Mouse (Mus musculus) cerebellum, adult 11-12 months (tissue): ENCODE measurements around the gene Ift57.
A peak's percentile ranks its signal among the peaks of the same experiment; 100 is the strongest.

Experiments used
- DNase-seq: peaks from one replicate; pipeline ENCODE4 v3.0.0; 2022

The Ift57 gene

GRCm38 (mm10) chr16:49760517-49761203, 61.6 kb downstream of the Ift57 start:
- no peak for DNase-seq

DNA sequence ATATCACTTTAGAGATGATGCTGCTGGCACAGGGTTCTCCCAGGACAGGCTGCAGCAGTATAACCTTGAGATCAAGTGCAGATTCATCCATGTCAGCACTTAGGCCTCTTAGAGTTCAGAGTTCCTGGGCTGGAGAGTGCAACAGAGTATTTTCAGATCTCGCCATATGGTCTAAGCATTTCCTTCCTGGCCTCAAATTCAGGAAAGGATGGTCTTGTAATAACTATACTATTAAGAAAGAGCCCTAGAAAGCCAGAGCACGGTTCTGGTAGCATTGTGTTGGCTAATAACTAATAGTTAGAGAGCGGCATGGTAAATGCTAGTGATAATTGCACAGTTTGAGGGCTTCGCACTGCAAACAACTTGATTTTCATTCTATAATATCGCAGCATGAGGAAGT, 62.9 kb downstream of the Ift57 start:
- no peak for DNase-seq

- no peak for DNase-seq
Measured at GRCm38 (mm10) chr16:49766326-49766725, 67.3 kb downstream of the Ift57 start.

- no peak for DNase-seq
Measured at GRCm38 (mm10) chr16:49768491-49769031, 69.5 kb downstream of the Ift57 start.

GRCm38 (mm10) chr16:49769831-49770261, 70.8 kb downstream of the Ift57 start:
- DNase-seq: no peak

DNA sequence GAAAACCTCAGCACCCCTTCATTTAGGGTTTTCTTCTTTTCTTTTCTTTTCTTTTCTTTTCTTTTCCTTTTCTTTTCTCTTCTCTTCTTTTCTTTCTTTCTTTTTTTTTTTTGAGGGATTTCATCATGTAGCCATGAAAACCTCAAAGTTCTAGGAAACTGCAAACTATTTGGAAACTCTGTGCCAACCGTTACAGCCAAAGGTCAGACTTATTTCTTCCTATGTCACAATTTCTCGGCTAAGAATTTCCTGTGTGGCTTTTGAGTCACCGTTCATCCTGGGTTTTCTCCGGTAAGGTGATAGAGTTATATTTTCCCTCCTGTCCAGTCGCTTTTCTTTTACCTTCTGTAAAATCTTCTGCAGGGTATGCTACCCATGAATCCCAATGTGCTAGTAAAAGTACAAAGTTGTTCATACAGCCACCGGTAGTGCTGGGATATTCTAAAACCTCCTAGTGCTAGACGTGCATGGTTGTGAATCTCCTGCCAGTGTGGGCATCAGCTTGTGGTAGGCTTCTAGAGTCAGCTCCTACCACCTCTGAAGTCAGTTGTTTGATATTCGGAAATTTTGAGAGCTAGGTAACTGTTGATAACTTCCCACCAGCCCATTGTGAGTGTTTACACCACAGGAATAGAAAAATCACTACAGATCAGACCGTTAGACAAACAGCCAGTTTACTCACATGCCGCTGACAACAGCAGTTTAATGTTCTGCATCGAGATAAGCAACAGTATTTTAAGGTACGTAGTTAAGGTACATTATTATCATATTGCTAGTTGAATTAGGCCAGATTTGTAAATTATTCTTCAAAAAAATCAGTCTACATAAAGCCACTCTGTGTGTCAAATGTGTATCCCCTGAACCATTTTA, 71.5 kb downstream of the Ift57 start:
- no peak for DNase-seq

- no peak for DNase-seq
Measured at GRCm38 (mm10) chr16:49771609-49772396, 72.8 kb downstream of the Ift57 start.

GRCm38 (mm10) chr16:49772576-49772975, 73.5 kb downstream of the Ift57 start:
- DNase-seq: no peak

DNA sequence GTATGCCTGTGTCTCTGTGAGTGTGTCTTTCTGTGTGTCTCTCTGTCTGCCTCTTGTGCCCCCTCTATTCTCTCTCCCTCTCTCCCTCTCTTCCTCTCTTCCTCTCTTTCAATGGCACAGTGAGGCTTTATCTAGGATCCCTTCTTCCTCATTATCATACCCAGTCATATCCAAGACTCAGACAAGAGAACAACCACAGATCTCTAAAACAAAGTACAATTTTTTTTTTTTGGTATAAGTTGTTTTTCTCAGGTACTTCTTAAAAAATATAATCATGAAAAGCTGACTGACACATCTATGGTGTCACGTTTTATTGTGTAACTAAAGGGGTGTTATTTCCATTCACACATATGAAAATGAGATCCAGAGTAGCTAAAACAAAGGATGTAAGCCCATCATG, 74.0 kb downstream of the Ift57 start:
- DNase-seq: no peak

- no peak for DNase-seq
Measured at GRCm38 (mm10) chr16:49774059-49775001, 75.3 kb downstream of the Ift57 start.

- DNase-seq: peak; percentile 48
Measured at GRCm38 (mm10) chr16:49775002-49775966, 76.3 kb downstream of the Ift57 start.

GRCm38 (mm10) chr16:49776981-49777380, 77.9 kb downstream of the Ift57 start:
- no peak for DNase-seq

DNA sequence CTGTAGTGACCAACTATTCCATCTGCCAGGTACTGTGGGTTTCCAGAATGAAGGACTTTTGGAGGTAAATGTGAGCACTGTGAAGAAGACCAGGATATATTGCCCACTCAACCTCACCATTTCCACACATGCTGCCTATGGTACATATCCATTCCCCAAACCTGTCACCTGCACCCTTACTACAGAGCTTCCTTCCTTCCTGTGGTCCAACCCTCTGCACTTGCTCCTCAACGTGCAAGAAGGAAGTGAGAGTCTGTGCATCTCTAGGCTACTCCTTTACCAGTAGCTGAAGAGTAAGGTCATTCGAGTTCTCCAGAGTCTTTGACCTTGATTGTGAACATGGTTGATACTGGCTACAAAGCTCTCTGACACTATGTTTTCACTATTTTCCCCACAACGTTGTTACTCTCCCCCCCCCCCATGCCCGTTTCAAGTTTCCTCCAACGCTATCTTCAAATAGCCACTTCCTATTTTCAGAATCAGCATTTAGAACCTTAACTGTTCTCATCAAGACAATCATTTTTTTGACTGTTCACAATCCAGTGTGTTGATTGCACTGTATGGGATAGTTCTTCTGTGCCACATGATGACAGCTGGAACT, 82.6 kb downstream of the Ift57 start:
- no peak for DNase-seq

DNA sequence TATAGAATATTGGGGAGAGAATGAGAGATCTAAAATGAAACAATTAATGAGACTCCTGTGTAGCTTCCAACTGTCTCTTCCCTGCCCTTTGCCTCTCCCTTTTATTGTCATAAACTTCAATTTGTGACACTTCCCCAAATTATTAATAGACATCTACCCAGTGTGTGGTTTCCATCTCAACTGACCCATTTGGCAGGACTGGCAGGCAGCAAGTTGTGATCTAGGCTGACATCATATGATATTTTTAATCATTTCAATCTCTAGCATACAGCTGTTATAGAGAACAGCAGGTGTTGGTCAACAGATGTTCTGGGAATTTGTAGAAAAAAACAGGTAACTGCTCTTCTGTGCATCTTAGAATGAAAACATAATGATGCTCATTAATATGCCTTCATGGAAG, 84.3 kb downstream of the Ift57 start:
- no peak for DNase-seq

DNA sequence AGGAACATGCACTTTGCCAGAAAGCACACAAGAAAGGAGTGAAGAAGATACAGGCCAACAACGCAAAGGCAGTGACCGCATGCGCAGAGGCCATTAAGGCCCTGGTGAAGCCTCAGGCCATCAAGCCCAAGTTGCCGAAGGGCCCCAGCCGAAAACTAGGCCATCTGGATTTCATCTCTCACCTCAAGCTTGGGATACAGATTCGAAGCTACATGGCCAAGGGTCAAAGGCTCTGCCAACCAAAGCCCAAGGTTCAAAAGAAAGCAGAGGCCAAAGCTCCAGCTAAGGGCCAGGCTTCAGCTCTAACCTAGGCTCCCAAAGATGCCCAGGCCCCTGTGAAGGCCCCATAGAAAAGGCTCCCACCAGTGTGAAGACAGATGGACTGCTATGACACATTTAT, 87.1 kb downstream of the Ift57 start:
- DNase-seq: no peak

DNA sequence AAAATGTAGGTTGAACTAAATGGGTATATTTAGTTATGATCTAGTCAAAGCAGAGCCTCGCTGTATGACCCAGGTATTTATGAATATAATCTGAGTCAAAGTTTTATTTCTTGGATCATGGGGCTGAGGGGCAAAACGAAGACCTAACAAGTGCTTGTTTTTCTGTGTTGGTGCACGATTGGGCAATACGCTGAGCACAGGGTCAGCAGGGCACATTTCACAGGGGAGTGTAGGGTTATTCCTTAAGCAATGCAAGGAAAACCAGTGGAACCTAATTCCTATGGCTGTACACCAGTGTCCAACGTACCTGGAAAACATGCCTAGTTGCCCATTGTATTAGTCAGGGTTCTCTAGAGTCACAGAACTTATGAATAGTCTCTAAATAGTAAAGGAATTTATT, 88.7 kb downstream of the Ift57 start:
- no peak for DNase-seq

DNA sequence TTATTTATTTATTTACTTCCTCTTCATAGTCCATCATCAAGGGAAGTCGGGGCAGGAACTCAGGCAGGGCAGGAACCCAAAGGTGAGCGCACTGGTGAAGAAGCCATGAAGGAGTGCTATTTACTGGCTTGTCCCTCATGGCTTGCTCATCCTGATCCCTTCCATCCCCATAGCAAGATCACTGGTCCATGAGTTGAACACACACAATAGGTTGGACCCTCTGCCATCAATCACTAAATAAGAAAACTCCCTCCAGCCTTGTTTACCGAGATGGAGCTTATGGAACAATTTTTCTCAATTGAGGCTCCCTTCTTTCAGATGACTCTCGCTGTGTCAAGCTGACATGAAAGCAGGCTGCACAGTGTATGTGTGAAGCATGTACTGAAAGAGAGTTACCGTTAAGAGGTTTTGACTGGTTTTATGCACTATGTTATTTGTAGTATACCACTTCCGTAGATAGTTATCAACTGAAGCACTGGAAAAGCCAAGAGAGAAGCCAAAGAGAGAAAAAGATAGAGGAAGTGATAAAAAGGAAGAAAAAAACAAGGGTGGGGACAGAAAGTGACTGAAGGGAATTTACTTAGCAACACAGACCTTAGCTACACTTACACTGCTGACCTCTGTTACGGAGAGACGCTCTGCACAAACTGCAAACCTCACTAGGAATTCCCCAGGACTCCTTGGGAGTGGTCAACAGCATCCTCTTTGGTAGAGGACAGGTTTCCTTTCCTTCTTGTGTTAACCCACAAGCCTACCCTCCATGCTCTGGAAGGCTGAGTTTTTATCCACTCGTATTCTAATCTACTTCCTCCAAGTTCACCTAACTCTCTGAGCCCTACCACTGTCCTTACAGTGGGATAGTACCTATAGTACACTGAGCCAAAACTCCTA, 91.8 kb downstream of the Ift57 start:
- DNase-seq: no peak

- DNase-seq: no peak
Measured at GRCm38 (mm10) chr16:49792446-49792878, 93.4 kb downstream of the Ift57 start.

DNA sequence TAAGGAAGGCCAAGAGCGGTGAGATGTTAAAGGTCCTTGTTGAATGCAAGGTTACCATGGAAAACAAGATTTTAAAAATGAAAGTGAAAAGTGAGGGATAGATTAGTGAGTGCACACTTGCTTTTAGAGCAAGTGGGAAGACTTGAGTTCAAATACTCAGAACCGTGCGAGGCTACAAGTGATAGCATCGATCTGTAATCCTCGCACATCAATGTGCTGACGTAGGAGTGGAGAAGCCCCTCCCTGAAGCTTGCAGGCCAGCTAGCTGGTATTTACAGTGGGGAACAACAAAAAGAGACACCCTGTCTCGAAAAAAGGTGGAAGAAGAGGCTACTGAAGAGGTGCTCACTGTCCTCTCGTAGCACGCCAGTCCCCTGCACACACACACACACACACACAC, 94.6 kb downstream of the Ift57 start:
- DNase-seq: no peak
